Mouse (Mus musculus) testis, adult 2 months (tissue): ENCODE data around the gene Arhgef40.

Source experiments
- CTCF ChIP-seq: fragments of 200-500 bp; IDR thresholded peaks from 2 replicates; pipeline ENCODE4 v1.5.1; 2012; ENCODE audit warnings: low read depth, mild to moderate bottlenecking, inconsistent platforms, low read length, moderate library complexity; ENCODE audit not compliant: control insufficient read depth, insufficient read depth, insufficient replicate concordance
- POLR2A ChIP-seq: fragments of 200-500 bp; IDR thresholded peaks from 2 replicates; pipeline ENCODE4 v1.6.1; 2012; ENCODE audit warnings: low read depth, mild to moderate bottlenecking, inconsistent platforms, low read length, moderate library complexity; ENCODE audit not compliant: control insufficient read depth

DNA sequence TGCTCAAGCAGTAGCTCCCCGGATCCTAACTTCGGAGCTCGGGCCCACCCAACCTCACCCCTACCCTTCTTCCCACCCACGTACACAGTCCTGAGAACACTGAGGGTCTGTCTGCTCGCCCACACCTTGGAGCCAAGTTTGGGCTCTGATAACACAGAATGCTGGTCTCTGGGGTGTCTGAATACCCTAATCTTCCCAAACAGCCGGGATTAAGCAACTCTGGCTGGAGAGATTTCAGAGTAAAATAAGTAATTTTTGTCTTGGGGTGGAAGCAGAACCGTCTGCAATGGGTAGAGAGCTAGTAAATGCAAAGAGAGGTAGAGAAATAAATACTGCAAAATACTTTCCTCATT lies 1.6 kb downstream of the Arhgef40 start:
- TF ChIP-seq CTCF (no peak), POLR2A (no peak)
